Mouse (Mus musculus) heart, adult 2 months (tissue): ENCODE measurements around the gene Pole.

Experiments used
- EP300 ChIP-seq: fragments of 200-500 bp; IDR thresholded peaks from 2 replicates; pipeline ENCODE4 v1.6.1; 2011; ENCODE audit warnings: low read depth, low read length, control low read depth; ENCODE audit not compliant: insufficient read depth
- POLR2A ChIP-seq: fragments of 200-500 bp; IDR thresholded peaks from 2 replicates; pipeline ENCODE4 v1.6.1; 2011; ENCODE audit warnings: mild to moderate bottlenecking, low read depth, low read length, control low read depth; ENCODE audit not compliant: insufficient read depth

GRCm38 (mm10) chr5:110385263-110385662 is 99.2 kb downstream of the Pole start:
- TF ChIP-seq EP300 (no peak), POLR2A (no peak)
